Mouse (Mus musculus): ENCODE data around the gene Mrps18b.

DNA sequence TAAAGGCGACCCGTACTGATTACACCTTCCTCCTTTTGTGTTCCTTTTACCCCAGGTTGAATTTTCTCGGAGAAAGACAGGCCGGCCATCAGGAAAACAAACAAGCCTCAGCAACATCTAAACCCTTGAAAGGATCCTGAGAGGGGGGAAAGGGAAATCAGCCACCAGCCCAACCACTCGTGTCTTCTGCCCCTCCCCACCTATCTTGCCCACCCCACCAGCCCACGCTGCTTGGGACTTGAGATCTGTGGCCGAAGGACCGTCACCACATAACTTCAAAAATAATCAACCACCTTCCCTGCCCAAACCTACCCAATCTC lies 914 bp upstream of the Mrps18b start:
- no peak for TF ChIP-seq EP300 (IDR thresholded peaks at IDR 0.05; ENCODE audit: low read depth)
- TF ChIP-seq CTCF (IDR thresholded peaks at IDR 0.05; ENCODE audit: low read depth) = no peak
